Mouse (Mus musculus): ENCODE results near the gene Zfp113.

Zfp113 gene

GRCm38 (mm10) chr5:138155443-138155976 is at the start of gene Zfp113:
Gene Zfp113, minus strand, starts transcription at chr5:138155744.
- CTCF ChIA-PET = no interaction called here

GRCm38 (mm10) chr5:138202086-138202485 is 46.5 kb upstream of the Zfp113 start:
- CTCF ChIA-PET = no interaction called here

- CTCF ChIA-PET = no interaction called here
Measured at GRCm38 (mm10) chr5:138199576-138199975, 44.0 kb upstream of the Zfp113 start.

GRCm38 (mm10) chr5:138195463-138195862 is 39.9 kb upstream of the Zfp113 start:
- CTCF ChIA-PET = no interaction called here

GRCm38 (mm10) chr5:138194755-138195345 is 39.3 kb upstream of the Zfp113 start:
- CTCF ChIA-PET = no interaction called here

- CTCF ChIA-PET = interaction anchor here (0.5 kb wide), 1 partner anchor 42 kb away, joined by 5 read pairs; no protein-coding TSS in a partner anchor
Measured at GRCm38 (mm10) chr5:138193771-138194727, 38.5 kb upstream of the Zfp113 start, which contains the start of gene Mblac1. Gene Mblac1, plus strand, starts transcription at chr5:138194314.

GRCm38 (mm10) chr5:138187661-138188306 is 32.2 kb upstream of the Zfp113 start:
- CTCF ChIA-PET = interaction anchor here (0.5 kb wide), 1 partner anchor 71 kb away, joined by 4 read pairs; no protein-coding TSS in a partner anchor

GRCm38 (mm10) chr5:138186950-138187638 is 31.6 kb upstream of the Zfp113 start, which contains the start of the genes Taf6 and Cnpy4:
Gene Taf6, minus strand, starts transcription at chr5:138187451.
Gene Cnpy4, plus strand, starts transcription at chr5:138187485.
- CTCF ChIA-PET = interaction anchor here (0.5 to 0.6 kb wide), 2 partner anchors 12 to 71 kb away, joined by 3 to 4 read pairs; no protein-coding TSS in a partner anchor

- CTCF ChIA-PET = no interaction called here
Measured at GRCm38 (mm10) chr5:138173217-138173616, 17.7 kb upstream of the Zfp113 start.

- CTCF ChIA-PET = no interaction called here
Measured at GRCm38 (mm10) chr5:138171695-138172491, 16.3 kb upstream of the Zfp113 start, which contains the start of the genes Ap4m1 and Mcm7. Gene Ap4m1, plus strand, starts transcription at chr5:138172002. Gene Mcm7, minus strand, starts transcription at chr5:138172422.

GRCm38 (mm10) chr5:138170936-138171561 is 15.5 kb upstream of the Zfp113 start:
- CTCF ChIA-PET = no interaction called here

GRCm38 (mm10) chr5:138165594-138165993 is 10.1 kb upstream of the Zfp113 start:
- CTCF ChIA-PET = no interaction called here

GRCm38 (mm10) chr5:138163610-138164009 is 8.1 kb upstream of the Zfp113 start:
- CTCF ChIA-PET = no interaction called here

GRCm38 (mm10) chr5:138163046-138163445 is 7.5 kb upstream of the Zfp113 start:
- CTCF ChIA-PET = no interaction called here

GRCm38 (mm10) chr5:138160842-138161665 is 5.5 kb upstream of the Zfp113 start, which contains the start of gene Cops6:
Gene Cops6, plus strand, starts transcription at chr5:138161071.
- CTCF ChIA-PET = no interaction called here

- CTCF ChIA-PET = interaction anchor here (0.7 kb wide), 1 partner anchor 8 kb away, joined by 6 read pairs; no protein-coding TSS in a partner anchor
Measured at GRCm38 (mm10) chr5:138160224-138160762, 4.7 kb upstream of the Zfp113 start.

- CTCF ChIA-PET = no interaction called here
Measured at GRCm38 (mm10) chr5:138154390-138154789, 1.2 kb downstream of the Zfp113 start.

- CTCF ChIA-PET = interaction anchor here (0.6 kb wide), 2 partner anchors 124 to 1321 kb away, joined by 4 to 7 read pairs; no protein-coding TSS in a partner anchor
Measured at GRCm38 (mm10) chr5:138138585-138138984, 17.0 kb downstream of the Zfp113 start.

All from spleen, embryonic (tissue).